Mouse (Mus musculus): ENCODE data around the gene Fkbp9. TPM values are rescaled to one million over a fixed set of nuclear protein-coding genes. Genes with fewer than 3 reads are reported as not detected.
A peak's percentile ranks its signal among the peaks of the same experiment; 100 is the strongest.

The Fkbp9 gene
- polyA plus RNA-seq, 1 experiment = 91.9 TPM

- Histone ChIP-seq H3K4me1 (ENCODE audit: control insufficient read depth, insufficient read depth, low read length) (peaks cover 2% of the 10 kb centered on the region; the same call in 1 of the 2 replicates), H3K4me3 (replicated peaks; ENCODE audit: extremely low read depth, low read depth, low read length) (peak overlapping the region; percentile 100)
- TF ChIP-seq POLR2A (IDR thresholded peaks at IDR 0.05; ENCODE audit: borderline replicate concordance, extremely low read depth, low read depth, low read length) (no peak), CTCF (IDR thresholded peaks at IDR 0.05; ENCODE audit: insufficient read depth, low read length) (no peak)
- under 1% methylated on average over 25 of the region's 25 CpGs for WGBS
- no peak for DNase-seq
These were observed 91.5 kb downstream of the Fkbp9 start for GRCm38 (mm10) chr6:56923331-56923725.

- peak; percentile 92 for DNase-seq
- 2% methylated on average over 64 of the region's 64 CpGs for WGBS
- Histone ChIP-seq H3K4me3 (replicated peaks; ENCODE audit: extremely low read depth, low read depth, low read length) (peak within 1 kb of the TSS; percentile 100), H3K4me1 (ENCODE audit: control insufficient read depth, insufficient read depth, low read length) (peaks cover 2% of the 10 kb centered on the region; the same call in 1 of the 2 replicates)
- TF ChIP-seq CTCF (IDR thresholded peaks at IDR 0.05; ENCODE audit: insufficient read depth, low read length) = no peak
- peak; percentile 79; the same call in 1 of the 2 replicates for TF ChIP-seq POLR2A (IDR thresholded peaks at IDR 0.05; ENCODE audit: borderline replicate concordance, extremely low read depth, low read depth, low read length)
These were observed 92.2 kb downstream of the Fkbp9 start, which contains the start of the genes Nt5c3 and Vmn1r4 for GRCm38 (mm10) chr6:56923726-56924707. Gene Nt5c3, minus strand, starts transcription at chr6:56923932. Gene Vmn1r4, plus strand, starts transcription at chr6:56924015.

Other genes with a start within 250 kb of the Fkbp9 start
- 2.5 and 3.1 TPM in 2 replicates for gene Lsm5, start 127.3 kb upstream of the Fkbp9 start, polyA plus RNA-seq (2012; rRNA removed)
- gene Avl9, start 117.2 kb upstream of the Fkbp9 start, polyA plus RNA-seq (2012; rRNA removed) = 6.0 and 8.4 TPM in 2 replicates
- 10.0 and 14.0 TPM in 2 replicates for gene Kbtbd2, start 34.2 kb upstream of the Fkbp9 start, polyA plus RNA-seq (2012; rRNA removed)
- gene Nt5c3, start 91.9 kb downstream of the Fkbp9 start, polyA plus RNA-seq (2012; rRNA removed) = 5.2 and 6.0 TPM in 2 replicates
- 0.05 and 0.08 TPM in 2 replicates for gene Vmn1r4, start 92.0 kb downstream of the Fkbp9 start, polyA plus RNA-seq (2012; rRNA removed)
- not detected in 2 replicates for gene Vmn1r5, start 138.2 kb downstream of the Fkbp9 start, polyA plus RNA-seq (2012; rRNA removed)
- gene Vmn1r6, start 165.2 kb downstream of the Fkbp9 start, polyA plus RNA-seq (2012; rRNA removed) = not detected in 2 replicates
- not detected in 2 replicates for gene Vmn1r7, start 193.3 kb downstream of the Fkbp9 start, polyA plus RNA-seq (2012; rRNA removed)
- gene Vmn1r8, start 200.2 kb downstream of the Fkbp9 start, polyA plus RNA-seq (2012; rRNA removed) = not detected in 2 replicates
- not detected in 2 replicates for gene Vmn1r9, start 234.7 kb downstream of the Fkbp9 start, polyA plus RNA-seq (2012; rRNA removed)

Measured in lung, adult 2 months (tissue).